Mouse (Mus musculus) liver, adult (tissue): ENCODE data around the gene Slc38a8.

Experiments
- GATA4 ChIP-seq: IDR thresholded peaks from 2 replicates; pipeline ENCODE4 v1.6.1; 2014; ENCODE audit warnings: mild to moderate bottlenecking, low read length; ENCODE audit not compliant: insufficient replicate concordance

The Slc38a8 gene

DNA sequence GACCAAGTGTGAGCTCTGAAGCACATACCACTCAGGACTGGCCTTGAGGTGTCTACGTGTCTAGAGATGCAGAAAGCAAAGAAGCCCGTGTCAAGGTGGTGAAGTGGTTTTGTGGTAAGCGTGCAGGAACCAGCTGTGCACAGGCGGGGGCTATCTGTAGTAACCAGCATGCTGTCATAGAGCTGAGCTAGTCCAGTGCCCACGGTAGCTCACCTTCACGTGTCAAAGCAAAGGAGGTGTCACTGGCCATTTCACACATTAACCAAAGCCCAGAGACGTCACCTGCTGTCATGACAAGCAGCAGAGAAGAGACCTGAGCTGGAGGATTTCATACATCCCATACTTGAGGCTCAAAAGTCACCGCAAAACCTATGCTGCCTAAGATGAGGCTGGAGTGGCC lies 4.6 kb upstream of the Slc38a8 start:
- TF ChIP-seq GATA4, result no peak

DNA sequence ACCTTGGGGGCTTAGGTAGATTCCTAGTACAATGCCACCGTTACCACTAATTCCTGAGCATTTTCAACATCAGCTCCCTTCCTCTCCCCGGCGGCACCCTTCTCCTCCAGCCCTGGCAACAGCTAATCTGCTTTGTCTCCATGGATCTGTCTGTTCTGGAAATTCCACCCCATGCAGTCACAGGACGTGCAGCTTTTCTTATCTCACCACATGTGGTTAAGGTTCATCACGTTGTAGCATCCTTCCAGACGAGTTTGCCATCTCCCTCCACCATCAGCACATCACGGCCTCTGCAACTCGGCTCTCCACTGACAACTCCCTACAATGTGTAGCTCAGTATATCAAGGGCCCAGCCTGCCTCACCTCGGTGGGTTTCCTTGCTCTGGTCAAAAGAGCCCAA lies 4.0 kb upstream of the Slc38a8 start:
- no peak for TF ChIP-seq GATA4

DNA sequence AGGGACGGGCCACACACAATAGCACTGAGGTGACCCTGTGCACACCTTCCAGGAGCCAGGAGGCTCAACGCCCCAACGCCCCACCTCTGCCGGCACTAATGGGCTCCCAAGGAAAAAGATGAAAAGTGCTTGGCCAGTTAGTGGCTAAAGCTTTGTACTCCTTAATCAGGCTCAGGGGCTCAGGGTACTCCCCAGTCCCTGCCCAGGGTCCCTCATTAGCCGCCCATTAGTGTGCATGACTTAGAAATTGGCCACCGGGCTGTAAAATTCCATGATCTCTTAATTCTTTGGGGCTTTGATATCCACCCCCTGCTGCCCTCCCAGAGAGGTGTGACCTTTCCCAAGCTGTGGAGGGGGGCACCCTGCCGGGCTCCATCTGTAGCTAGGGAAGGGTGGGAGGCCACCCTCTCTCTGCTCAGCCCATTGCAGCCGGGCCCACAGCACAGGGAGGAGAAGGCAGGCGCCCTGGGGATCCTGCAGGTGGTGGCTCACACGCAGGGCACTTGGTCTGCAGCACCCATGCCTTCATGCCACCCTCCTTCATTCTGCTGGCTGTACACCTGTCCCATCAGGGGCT lies 1.8 kb upstream of the Slc38a8 start:
- no peak for TF ChIP-seq GATA4

DNA sequence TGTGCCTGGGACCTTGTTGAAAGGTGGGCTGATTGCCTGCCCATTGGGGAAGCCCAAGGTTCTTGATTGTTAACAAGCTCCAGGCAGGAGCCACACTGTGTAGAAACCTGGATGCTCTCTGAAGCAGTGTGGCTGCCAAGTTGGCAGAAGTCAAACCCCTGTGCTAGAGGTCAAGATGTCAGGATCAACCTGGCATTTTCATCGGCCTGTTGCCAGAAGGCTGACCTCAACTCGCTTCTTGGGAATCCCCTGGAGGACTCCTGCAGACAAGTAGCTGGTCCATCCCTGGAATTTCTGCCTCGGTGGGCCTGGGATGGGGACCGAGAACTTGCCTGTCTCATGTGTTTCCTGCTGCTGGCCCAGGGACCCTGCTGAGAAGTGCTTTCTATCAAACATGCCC lies 613 bp upstream of the Slc38a8 start:
- no peak for TF ChIP-seq GATA4

DNA sequence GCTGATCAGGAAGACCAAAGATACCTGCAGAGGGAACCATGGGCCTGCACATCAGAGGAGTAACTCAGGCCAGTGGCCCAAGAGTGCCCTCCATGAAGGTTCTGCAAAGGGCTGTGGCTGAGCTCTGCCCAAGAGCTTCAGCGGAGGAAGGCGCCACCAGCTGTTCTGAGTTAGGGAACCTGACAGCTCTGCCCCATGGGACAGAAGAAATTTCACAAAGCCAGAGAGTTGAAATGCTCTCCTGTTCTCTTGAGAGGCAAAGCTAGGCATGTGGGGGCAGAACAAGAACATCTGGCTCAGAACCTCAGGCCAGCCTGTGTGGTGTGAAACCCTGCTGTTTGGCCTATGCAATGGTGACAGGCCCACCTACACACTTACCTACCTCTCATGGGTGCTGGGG lies 1.7 kb downstream of the Slc38a8 start:
- no peak for TF ChIP-seq GATA4

DNA sequence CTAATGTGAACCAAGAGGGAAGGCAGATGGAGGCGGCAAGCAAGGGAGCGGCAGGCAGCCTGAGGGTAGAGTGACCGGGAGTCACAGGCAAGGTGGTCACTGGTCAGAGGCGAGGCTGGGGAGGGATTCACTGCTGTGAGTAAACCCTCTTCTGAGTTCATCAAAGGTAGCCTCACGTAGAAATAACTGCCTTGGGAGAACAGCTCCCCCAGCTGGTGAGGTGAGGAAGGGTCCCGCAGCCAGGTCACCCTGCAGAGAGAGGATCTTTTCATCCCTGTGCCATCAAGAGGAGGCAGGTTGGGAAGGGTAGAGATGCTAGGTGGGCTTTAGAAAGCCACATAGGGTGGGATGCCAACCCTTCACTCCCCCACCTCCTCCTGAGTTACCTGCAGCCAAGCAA lies 4.7 kb downstream of the Slc38a8 start:
- TF ChIP-seq GATA4, result no peak

DNA sequence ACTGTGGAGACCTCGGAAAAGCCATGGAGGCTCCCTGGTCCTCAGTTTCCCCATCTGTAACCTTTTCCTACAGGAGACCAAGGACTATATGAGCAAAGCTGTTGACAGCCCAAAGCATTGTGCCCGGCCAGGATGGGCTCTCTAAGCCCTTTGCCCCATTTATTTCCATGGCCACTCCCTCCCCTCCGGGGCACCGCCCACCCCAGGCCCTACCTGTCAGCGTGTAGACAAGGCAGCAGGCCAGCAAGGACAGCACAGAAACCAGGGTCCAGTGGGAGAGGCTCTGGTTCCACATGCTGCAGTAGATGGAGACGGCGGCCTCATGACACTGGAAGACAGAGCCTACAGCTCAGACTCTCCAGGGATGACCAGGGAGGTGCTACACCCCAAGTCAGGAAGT lies 14.4 kb downstream of the Slc38a8 start:
- no peak for TF ChIP-seq GATA4

DNA sequence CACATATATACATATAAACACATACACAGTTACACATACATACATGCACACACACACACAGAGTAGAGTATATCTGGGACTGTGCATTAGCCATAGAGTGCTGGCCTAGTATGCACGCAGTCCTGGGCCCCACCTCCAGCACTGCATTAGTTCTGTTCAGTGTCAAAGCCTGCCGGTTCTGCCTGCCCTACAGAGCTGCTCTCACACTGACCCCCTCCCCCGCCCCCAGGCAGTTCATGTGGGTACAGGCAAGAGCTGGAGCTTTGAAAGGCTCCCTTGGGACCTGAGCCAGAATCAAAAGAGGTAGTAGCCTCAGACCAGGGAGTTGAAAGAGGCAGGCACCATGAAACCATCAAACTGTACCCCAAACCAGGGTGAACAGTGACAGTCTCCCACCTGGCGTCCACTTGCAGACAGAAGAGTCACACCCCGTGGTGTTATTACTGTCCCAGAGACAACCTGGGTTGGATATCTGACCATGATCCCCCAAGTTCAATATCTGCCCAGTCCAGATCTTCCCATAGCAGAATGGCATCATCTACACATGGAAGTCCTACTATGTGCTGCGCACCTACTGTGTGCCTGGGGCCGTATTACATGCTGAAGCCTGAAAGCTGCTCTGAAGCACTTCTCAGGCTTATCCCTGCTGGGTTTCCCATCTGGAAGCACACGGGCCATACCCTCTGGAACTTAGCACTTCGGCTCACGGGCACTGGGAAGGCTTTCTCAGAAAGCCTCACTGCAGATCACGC lies 17.2 kb downstream of the Slc38a8 start:
- TF ChIP-seq GATA4, result no peak

DNA sequence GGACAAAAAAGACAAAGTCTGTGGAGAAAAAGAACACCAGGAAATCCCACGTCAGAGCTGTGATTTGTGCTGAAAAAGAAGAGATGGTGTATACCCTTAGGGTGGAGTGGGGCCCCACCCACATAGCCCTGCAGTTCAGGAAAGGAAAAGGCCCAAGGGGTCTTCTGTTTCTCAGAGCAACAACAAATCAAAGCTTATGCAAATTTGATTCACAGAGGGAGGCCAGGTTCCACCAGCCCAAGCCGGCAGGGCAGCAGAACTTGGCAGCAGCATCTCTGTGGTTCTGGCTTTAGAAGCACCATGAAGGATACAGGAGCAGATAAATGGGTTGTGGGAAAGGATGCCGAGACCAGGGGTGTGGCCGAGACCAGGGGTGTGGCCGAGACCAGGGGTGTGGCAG lies 22.8 kb downstream of the Slc38a8 start:
- TF ChIP-seq GATA4, result no peak

DNA sequence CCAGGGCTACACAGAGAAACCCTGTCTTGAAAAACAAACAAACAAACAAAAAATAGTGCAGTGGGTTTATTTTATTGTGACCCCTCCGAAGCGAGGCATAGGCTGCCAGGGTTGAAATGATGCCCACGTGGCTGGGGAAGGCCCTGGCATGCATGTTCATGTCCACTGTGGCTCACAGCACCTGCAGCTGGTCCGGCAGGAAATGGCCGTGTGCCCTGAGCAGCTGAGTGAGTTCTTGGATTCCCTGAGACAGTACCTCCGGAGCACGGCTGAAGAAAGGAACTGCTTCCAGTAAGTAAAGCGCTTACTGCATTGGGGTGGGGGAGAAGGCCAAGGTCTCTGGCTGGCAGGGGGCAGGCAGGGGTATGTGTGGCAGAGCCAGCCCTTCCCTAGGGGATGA lies 33.4 kb downstream of the Slc38a8 start:
- TF ChIP-seq GATA4, result no peak

DNA sequence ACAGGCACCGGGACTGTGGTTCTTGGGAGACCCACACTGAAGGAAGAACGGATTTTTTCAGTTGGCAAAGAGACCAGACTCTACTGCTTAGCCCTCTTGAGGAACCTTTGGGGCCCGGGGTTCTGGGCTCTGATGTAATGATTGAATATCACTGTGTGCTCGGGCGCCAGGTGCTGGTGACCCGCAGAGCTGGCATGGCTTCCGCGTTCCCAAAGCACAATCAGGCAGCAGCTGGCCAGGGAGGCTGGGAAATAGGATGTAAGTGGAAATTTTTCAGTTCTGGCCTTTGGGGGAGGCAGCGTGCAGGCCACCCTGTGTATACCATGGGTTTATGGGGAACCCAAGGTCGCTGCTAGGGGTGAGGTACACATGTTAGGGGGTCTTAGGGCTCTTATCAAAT lies 34.7 kb downstream of the Slc38a8 start:
- no peak for TF ChIP-seq GATA4

DNA sequence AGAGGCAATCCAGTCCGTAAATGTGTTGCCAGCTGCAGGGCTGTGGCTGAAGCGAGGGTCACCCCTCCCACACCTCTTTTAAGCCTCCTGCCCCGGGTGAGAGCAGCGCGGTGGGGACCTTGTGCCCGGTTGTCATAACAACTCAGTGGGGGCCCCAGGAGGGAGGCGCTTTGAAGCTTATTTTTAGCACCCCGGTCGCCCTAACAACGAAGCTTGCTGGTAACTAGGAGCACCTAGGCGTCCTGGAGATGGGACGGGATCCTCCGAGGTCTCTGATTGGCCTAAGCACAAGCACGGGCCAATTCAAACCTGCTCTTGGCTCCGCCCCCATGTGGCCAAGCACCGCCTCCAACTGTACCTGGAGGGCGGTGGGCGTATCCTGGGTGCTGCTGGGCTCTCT lies 35.4 kb downstream of the Slc38a8 start:
- TF ChIP-seq GATA4, result no peak

DNA sequence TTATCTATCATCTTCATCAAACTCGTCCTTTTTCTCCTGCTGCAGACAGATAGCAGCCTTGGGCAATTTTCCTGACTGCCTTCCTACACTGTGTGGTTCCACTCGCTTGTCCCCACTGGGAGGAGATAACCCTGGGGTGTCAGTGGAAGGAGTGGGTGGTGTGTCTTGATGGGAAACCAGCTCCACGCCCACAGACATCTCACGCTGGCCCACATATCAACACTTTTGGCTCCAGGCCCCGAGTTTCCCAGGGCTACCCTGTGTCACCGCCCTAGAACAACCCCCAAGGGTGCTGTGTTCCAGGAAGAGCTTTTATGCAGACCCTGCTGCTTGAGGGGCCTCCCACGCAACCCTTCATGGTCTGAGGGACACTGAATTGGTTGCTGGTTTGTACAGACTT lies 37.8 kb downstream of the Slc38a8 start:
- TF ChIP-seq GATA4, result no peak

DNA sequence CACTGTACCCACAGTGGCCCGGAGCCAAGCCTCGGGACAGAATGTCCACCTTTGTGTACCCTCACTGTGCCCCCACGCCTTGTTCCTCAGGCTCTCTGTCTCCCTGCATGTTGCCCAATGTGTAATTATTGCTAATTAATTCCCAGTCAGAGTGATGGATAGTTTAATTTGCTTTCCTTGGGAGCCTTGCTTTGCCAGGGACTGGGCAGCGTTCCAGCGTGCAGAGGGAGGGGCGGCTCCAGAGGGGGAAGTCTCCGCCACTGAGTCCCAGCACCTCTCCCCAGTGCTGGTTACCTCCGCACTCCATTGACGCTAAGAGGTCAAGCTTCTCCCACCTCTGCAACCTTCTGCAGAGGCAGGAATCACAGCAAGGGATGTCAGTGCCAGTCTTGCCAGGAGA lies 40.1 kb downstream of the Slc38a8 start:
- TF ChIP-seq GATA4, result no peak

DNA sequence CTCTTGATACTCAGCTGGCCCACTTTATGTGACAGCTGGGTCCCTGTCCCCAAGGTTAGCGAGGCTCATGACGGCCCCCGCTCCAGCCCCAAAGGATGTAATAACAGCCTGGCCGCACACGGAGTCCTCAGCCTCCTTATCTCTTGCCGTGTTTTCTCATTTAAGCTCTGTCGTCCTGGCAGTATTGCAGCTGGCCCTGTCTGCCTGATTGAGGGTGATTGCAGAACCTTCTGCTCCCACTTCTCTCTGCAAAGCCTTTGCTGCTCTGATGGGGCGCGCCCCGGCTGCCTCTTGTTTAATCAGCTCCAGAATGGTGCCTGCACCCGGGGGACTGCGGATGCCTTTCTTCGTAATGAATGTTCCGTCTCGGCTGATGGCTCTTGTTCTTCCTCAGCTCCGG lies 41.8 kb downstream of the Slc38a8 start:
- no peak for TF ChIP-seq GATA4

DNA sequence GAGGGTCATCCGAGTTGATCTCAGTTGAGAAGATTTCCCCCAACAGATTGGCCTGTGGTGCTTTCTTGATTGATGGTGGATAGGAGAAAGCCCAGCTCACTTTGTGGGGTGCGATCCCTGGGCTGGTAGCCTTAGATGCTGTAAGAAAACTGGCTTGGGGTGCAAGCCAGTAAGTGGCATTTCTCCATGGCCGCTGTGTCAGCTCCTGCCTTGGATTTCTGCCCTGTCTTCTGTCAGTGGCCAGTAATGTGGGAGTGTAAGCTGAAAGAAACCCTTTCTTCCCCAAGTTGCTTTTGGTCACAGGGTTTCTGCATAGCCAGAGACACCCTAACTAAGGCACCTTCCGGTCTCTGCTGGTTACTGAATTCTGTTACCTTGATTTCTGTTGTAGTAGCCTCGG lies 45.5 kb downstream of the Slc38a8 start:
- no peak for TF ChIP-seq GATA4

DNA sequence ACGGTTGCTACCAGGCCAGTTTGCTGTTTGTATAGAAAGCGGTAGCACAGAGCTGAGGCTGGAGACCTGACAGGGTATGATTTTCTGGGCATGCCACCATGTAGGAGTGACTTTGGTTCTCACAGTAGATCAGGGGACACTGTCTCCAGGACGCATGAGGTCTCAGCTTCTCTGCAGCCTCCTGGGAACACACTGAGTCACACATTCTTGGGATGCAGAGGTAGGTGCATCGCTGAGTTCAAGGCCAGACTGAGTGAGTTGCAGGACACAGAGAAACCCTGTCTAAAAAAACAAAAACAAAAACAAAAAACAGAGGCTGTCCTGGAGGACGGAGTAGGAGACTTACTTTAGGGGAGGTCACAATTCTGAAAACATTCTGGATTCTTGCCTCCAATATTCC lies 48.6 kb downstream of the Slc38a8 start:
- no peak for TF ChIP-seq GATA4
